Mouse (Mus musculus) Patski (cell line): Measurements from ENCODE around the gene Brd2. TPM values are rescaled to one million over a fixed set of nuclear protein-coding genes. Genes with fewer than 3 reads are reported as not detected.

ENCODE experiments used
- ATAC-seq: fragments of 100-300 bp; one replicate; pipeline ENCODE4 v1.8.0; 2021
- CTCF ChIA-PET: fragments of 350-600 bp; sonication (Branson Sonifier 250); formaldehyde crosslinking; loops from one replicate; lab custom pipeline; 2022; ENCODE audit warnings: inconsistent platforms; lab: Charles Lee
- POLR2A ChIA-PET: fragments of 350-600 bp; sonication (Branson Sonifier 250); formaldehyde crosslinking; loops from one replicate; lab custom pipeline; 2022; ENCODE audit warnings: antibody characterized with exemption, inconsistent platforms; lab: Charles Lee
- DNase-seq: peaks from one replicate; pipeline ENCODE4 v3.0.0-alpha.2; 2011; ENCODE audit warnings: low read depth, low spot score
- H3K27me3 ChIP-seq: fragments of 371-371 bp; one replicate; pipeline ENCODE4 v1.5.1; 2021
- CTCF ChIP-seq: fragments of 100-300 bp; IDR thresholded peaks from one replicate; pipeline ENCODE4 v1.5.1; 2021
- in situ Hi-C: fragments of 300-500 bp; cut with MboI; formaldehyde crosslinking; loops from 3 replicates; pipeline ENCODE4 v1.11.1; 2018; ENCODE audit warnings: low pct_unique_long_range_greater_than_20kb, mixed read lengths
- polyA plus RNA-seq: library from polyadenylated mRNA; unstranded; gene quantifications from one replicate; pipeline ENCODE4 v1.2.3, GENCODE M21; 2021

Gene Brd2
- polyA plus RNA-seq, 1 experiment from 2014 or later = 239 TPM

DNA sequence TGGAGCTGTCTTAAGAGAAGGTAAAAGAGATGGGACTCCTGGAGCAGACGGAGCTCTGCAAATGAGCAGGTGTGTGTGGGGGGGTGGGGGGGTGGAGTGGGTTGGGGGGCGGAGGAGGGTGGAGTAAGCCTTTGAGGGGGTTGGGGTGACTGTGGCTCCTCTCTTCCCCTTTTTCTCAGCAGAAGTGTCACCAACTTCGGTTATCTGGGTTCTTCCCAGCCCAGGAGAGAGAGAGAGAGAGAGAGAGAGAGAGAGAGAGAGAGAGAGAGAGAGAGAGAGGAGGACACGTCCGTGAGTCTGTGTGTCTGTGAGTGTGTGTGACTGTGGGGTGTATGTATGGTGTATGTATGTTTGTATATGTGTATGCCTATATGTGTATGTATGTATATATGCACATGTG lies 21.0 kb upstream of the Brd2 start:
- ATAC-seq (no peak), DNase-seq (no peak)
- CTCF ChIA-PET = no interaction called here
- TF ChIP-seq CTCF = no peak
- POLR2A ChIA-PET = no interaction called here
- in situ Hi-C loops = no loop called here
- peaks cover 3% of the 10 kb centered on the region for H3K27me3 ChIP-seq

DNA sequence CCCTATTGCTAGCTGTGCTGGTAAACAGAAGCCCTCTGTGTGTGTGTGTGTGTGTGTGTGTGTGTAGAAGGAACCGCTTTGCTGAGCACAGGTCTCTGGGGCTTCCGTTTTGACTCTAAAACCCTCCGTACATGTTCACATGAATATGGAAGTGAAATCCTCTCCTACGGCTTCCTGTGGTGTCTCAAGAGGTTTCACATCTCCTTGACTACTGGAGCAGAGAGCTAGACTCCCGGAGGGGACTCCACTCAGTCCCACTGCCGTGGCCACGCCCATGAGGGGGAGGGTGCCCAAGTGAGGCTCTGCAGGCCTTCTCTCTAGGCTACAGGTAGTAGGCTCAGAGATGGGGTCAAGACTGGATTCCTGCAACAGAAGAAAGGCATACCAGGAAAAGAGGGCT lies 20.6 kb upstream of the Brd2 start, which contains the start of gene H2-DMb2:
H2-DMb2 (plus strand) TSS at position 275 of the 400 bp plus-strand sequence.
- ChIA-PET CTCF (no interaction called here), POLR2A (no interaction called here)
- in situ Hi-C loops = no loop called here
- ATAC-seq (no peak), DNase-seq (no peak)
- TF ChIP-seq CTCF = no peak
- H3K27me3 ChIP-seq = peaks cover 3% of the 10 kb centered on the region

DNA sequence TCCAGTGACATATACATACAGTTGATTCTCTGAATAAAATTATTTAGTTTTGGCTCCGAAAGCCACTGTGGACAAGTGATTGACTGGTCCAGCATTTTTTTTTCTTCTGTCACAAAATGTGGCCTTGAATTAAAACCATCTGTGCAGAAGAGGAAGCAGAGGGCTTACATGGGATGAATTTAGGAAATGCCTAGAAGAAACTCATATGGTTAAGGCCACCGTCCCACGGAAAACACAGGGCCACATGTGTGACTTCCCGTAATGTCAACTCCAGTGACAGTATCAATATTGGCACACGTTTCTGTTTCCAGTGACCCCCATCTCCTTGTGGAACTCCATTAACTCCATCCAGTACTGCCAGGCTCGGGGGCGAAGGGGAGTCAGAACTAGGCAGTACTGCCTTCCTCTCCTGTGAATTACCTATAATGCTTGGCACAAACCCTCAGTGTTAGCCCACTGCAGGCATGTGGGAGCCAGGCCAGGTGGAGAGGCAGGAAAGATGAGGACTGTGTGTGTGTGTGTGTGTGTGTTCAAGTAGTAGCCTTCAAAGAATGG lies 20.1 kb upstream of the Brd2 start:
- ChIA-PET CTCF (no interaction called here), POLR2A (no interaction called here)
- in situ Hi-C loops = no loop called here
- ATAC-seq (no peak), DNase-seq (no peak)
- TF ChIP-seq CTCF = no peak
- no peaks in the 10 kb centered on the region for H3K27me3 ChIP-seq

DNA sequence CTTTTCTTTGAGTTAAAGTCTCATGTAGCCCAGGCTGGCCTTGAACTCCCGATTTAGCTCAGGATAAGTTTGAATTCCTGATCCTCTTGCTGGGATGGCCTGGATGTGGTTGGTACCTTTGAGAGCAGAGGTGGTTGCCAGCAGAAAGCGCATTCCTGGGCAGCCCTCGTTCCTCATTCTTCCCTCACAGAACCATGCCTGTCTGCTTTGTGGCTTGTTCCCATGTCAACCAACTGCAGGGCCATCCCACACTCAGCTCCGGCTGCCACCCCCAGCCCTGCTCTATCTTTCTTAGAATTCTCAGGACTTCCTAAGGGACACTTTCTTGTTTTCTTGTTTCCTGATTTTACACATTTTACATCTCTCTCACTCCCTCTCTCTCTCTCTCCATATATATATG lies 19.0 kb upstream of the Brd2 start:
- no peaks in the 10 kb centered on the region for H3K27me3 ChIP-seq
- DNase-seq (no peak), ATAC-seq (peak; percentile 8)
- ChIA-PET POLR2A (no interaction called here), CTCF (interaction anchor here (1.2 kb wide), 2 partner anchors 8 to 29 kb away, joined by 3 to 4 read pairs; no protein-coding TSS in a partner anchor)
- in situ Hi-C loops = no loop called here
- TF ChIP-seq CTCF = no peak

DNA sequence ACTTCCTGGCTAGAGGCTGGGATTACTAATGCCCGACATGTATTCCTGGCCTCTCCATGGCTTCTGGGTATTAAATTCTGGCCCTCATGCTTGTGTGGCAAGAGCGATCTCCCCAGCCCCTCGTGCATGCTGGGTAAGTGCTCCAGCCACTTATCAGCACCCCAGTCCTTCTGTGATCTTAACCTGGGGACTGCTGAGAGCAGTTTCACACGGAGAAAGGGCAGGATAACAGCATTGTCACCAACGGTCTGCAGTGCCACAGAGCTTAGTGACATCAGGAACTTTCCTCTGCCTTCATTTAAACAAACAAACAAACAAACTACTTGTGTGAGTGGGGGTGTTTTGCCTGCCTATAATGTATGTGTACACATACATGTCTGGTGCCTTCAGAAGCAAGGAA lies 17.8 kb upstream of the Brd2 start:
- CTCF ChIA-PET = no interaction called here
- TF ChIP-seq CTCF = no peak
- POLR2A ChIA-PET = no interaction called here
- ATAC-seq (no peak), DNase-seq (no peak)
- H3K27me3 ChIP-seq = no peaks in the 10 kb centered on the region
- in situ Hi-C loops = no loop called here

DNA sequence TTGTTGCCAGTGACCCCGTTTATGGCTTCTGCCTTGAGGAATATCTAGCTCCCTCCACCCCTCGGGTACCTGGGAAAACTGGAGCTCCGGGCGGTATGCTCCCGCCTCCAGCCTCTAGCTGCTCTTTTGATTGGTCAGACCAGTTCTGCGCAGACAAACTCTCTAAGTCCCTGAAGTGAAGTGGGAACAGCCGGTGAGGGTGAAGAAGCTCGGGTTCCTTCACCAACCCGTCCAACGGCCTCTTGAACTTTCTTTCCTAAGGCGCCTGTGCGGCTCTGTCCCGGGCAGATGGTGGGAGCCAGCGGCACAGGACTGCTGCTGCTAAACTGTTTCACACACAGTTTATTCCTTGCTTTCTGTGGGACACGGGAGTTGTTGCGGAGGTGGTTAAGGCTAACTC lies 17.0 kb upstream of the Brd2 start:
- in situ Hi-C loops = no loop called here
- no peaks in the 10 kb centered on the region for H3K27me3 ChIP-seq
- DNase-seq (no peak), ATAC-seq (no peak)
- ChIA-PET POLR2A (no interaction called here), CTCF (interaction anchor here (0.6 to 7.3 kb wide), 4 partner anchors 22 to 96 kb away, joined by 3 to 115 read pairs (median 5); no protein-coding TSS in a partner anchor)
- no peak for TF ChIP-seq CTCF

DNA sequence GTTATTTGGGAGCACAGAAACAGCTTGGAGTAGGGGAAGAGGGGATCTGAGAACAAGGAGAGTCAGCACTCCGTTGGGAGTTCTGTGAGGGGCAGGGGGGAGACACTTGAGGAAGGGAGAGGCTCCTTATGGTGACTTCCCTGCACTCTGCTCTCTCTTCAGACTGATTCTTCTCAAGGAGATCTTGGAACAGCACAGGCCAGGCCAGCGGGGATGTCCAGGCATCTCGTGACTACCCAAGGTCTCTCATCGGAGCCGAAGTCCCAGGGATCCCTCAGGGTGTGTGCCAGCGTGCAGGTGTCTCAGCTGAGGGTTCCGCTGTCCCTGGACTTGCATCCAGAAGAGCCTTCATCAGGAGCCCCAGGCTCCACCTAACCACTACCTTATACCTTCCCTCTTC lies 16.2 kb upstream of the Brd2 start:
- ATAC-seq (no peak), DNase-seq (no peak)
- ChIA-PET CTCF (interaction anchor here (1.4 to 7.3 kb wide), 2 partner anchors 31 to 37 kb away, joined by 7 to 115 read pairs; no protein-coding TSS in a partner anchor), POLR2A (no interaction called here)
- in situ Hi-C loops = no loop called here
- H3K27me3 ChIP-seq = no peaks in the 10 kb centered on the region
- no peak for TF ChIP-seq CTCF

- no peaks in the 10 kb centered on the region for H3K27me3 ChIP-seq
- in situ Hi-C loops = no loop called here
- TF ChIP-seq CTCF = no peak
- ChIA-PET POLR2A (no interaction called here), CTCF (interaction anchor here (7.3 kb wide), 1 partner anchor 32 kb away, joined by 115 read pairs; no protein-coding TSS in a partner anchor)
- no peak for DNase-seq
- no peak for ATAC-seq
These were observed 15.2 kb upstream of the Brd2 start for GRCm38 (mm10) chr17:34137601-34138000.

DNA sequence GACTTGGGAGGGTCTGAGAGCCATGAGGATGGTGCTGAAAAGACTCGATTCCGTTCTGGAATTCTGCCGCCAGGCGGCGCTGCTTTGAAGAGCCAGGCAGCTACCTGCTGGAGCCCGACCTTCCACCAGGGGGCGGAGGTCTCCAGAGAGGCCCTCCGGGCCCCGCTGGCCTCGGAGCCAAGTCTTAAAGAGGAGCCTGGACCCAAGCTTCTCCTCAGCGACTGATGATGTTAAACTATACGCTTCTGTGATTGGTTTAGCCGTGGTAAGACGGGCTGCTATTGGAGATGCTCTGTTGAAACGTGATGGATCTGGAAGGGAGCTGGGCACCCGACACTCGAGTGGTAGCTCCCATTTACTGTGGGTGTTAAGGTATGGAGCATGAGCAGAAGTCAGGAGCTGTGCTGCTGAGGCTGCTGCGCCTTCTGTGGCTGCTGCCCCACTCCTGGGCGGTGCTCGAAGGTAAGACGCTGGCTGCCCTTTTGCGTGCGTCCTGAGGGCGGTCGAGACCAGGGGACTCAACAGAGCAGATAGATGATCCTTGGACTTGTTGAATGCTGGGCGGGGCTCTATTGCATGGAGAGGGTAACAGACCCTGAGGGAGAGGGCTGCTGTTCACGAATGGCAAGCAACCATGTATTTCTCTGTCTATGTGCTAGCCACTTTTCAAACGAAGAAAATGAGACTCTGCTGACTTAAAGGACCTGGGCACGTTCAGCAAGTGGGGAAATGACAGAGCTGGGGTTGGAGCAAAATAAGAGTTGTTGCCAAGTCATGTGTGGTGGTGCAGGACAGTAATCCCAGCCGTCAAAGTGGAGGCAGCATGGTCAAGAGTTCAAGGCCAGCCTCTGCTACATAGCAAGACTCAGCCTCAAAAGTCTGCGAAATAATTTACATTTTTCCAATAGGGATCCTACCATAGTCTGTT lies 13.1 kb upstream of the Brd2 start:
- ATAC-seq = peak; percentile 92
- POLR2A ChIA-PET = interaction anchor here (1.0 to 3.7 kb wide), 5 partner anchors 12 to 30 kb away, joined by 3 to 19 read pairs (median 5); partner anchors contain the start of gene H2-DMa
- peak; percentile 99 for DNase-seq

DNA sequence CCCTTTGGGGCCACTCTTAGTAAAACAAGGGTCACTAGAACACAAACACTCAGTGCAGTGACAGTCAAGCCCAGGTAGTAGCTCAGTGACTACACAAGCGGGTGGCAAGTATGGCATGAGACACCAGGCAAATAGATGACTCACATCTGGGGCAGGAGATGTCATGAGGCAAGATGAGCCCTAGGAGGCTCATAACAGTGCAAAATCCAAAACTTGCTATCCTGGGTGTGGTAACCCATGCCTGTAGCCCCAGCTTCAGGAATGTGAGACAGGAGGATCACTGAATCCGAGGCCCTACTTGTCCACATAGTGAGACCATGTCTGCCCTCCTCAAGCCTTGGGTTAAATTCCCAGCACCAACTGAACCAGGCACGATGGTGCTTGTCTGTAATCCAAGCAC lies 12.0 kb upstream of the Brd2 start:
- ChIA-PET POLR2A (interaction anchor here (1.5 to 3.7 kb wide), 4 partner anchors 13 to 31 kb away, joined by 3 to 19 read pairs (median 5); partner anchors contain the start of gene H2-DMa), CTCF (interaction anchor here (1.7 to 7.3 kb wide), 10 partner anchors 10 to 100 kb away, joined by 3 to 115 read pairs (median 14); partner anchors contain the start of gene H2-DMa)
- ATAC-seq (no peak), DNase-seq (no peak)
- H3K27me3 ChIP-seq = no peaks in the 10 kb centered on the region
- no peak for TF ChIP-seq CTCF
- in situ Hi-C loops = no loop called here

More for the DNA sequence above, 13.1 kb upstream of the Brd2 start:
- CTCF ChIA-PET = interaction anchor here (0.6 to 7.3 kb wide), 17 partner anchors 10 to 101 kb away, joined by 3 to 115 read pairs (median 5); partner anchors contain the start of gene H2-DMa
- in situ Hi-C loops = no loop called here
- H3K27me3 ChIP-seq = no peaks in the 10 kb centered on the region
- peak; percentile 100 for TF ChIP-seq CTCF
